Mouse (Mus musculus) left cerebral cortex, adult 6 months (tissue): ENCODE results near the gene Thap7. TPM values are rescaled to one million over a fixed set of nuclear protein-coding genes. Genes with fewer than 3 reads are reported as not detected.

ENCODE experiments used
- long read RNA-seq, 2 experiments: library from polyadenylated mRNA; unstranded; transcript quantifications; one replicate each; pipeline ENCODE4 v2.0.0; 2019 to 2020
- polyA plus RNA-seq: library from polyadenylated mRNA; unstranded; fragments of <200 nt; fragmentation: Nextera tagmentation; gene quantifications from 2 replicates; pipeline ENCODE4 v1.2.3, GENCODE M21; 2021

The Thap7 gene
- 58.8 and 69.2 TPM in 2 replicates for polyA plus RNA-seq
- long read RNA-seq, experiment 1, transcript Thap7-207 (2 exons, 849 nt) = minor isoform, 8 of 102 reads
- long read RNA-seq, experiment 1, transcript Thap7-202 (4 exons, 734 nt) = minor isoform, 17 of 102 reads
- long read RNA-seq, experiment 1, transcript Thap7-201 (5 exons, 1,248 nt) = major isoform, 35 of 102 reads
- long read RNA-seq, experiment 1, partial matches to known transcripts = 15 of 102 reads
- long read RNA-seq, experiment 1, other reads (novel, unspliced or antisense) = 16 of 102 reads
- long read RNA-seq, experiment 2, transcript Thap7-201 (5 exons, 1,248 nt) = major isoform, 16 of 55 reads
- long read RNA-seq, experiment 2, transcript Thap7-202 (4 exons, 734 nt) = minor isoform, 14 of 55 reads
- long read RNA-seq, experiment 2, transcript Thap7-207 (2 exons, 849 nt) = minor isoform, 5 of 55 reads
- long read RNA-seq, experiment 2, partial matches to known transcripts = 7 of 55 reads
- long read RNA-seq, experiment 2, other reads (novel, unspliced or antisense) = 4 of 55 reads

GRCm38 (mm10) chr16:17530640-17531288, at the start of gene Thap7:
Gene Thap7, minus strand, starts transcription at chr16:17531136.

GRCm38 (mm10) chr16:17561751-17562208, 30.8 kb upstream of the Thap7 start, which contains the start of gene P2rx6:
Gene P2rx6, plus strand, starts transcription at chr16:17561885.

GRCm38 (mm10) chr16:17561128-17561750, 30.3 kb upstream of the Thap7 start, which contains the start of gene Lrrc74b:
Gene Lrrc74b, minus strand, starts transcription at chr16:17561247.

GRCm38 (mm10) chr16:17508546-17509239, 22.2 kb downstream of the Thap7 start, which contains the start of gene Lztr1:
Gene Lztr1, plus strand, starts transcription at chr16:17508688.

GRCm38 (mm10) chr16:17489469-17490111, 41.3 kb downstream of the Thap7 start, which contains the start of gene Aifm3:
Gene Aifm3, plus strand, starts transcription at chr16:17489611.

Other genes with a start within 250 kb of the Thap7 start
- gene Serpind1, start 199.8 kb downstream of the Thap7 start, polyA plus RNA-seq = 4.2 and 4.4 TPM in 2 replicates
- gene Snap29, start 125.2 kb downstream of the Thap7 start, polyA plus RNA-seq = 6.3 and 7.3 TPM in 2 replicates
- 75.4 and 78.1 TPM in 2 replicates for gene Pi4ka, start 124.8 kb downstream of the Thap7 start, polyA plus RNA-seq
- gene Crkl, start 79.1 kb downstream of the Thap7 start, polyA plus RNA-seq = 19.6 and 24.1 TPM in 2 replicates
- gene Aifm3, start 41.5 kb downstream of the Thap7 start, polyA plus RNA-seq = 27.3 and 28.4 TPM in 2 replicates
- gene Lztr1, start 22.4 kb downstream of the Thap7 start, polyA plus RNA-seq = 92.7 and 137 TPM in 2 replicates
- 0.68 and 1.0 TPM in 2 replicates for gene Lrrc74b, start 30.1 kb upstream of the Thap7 start, polyA plus RNA-seq
- gene P2rx6, start 30.7 kb upstream of the Thap7 start, polyA plus RNA-seq = 1.1 and 1.3 TPM in 2 replicates
- 61.6 and 101 TPM in 2 replicates for gene Slc7a4, start 52.1 kb upstream of the Thap7 start, polyA plus RNA-seq
- 9.7 and 13.4 TPM in 2 replicates for gene Smpd4, start 88.2 kb upstream of the Thap7 start, polyA plus RNA-seq
- gene Ccdc74a, start 115.3 kb upstream of the Thap7 start, polyA plus RNA-seq = 9.0 and 30.9 TPM in 2 replicates
- 38.4 and 54.4 TPM in 2 replicates for gene Med15, start 201.8 kb upstream of the Thap7 start, polyA plus RNA-seq
- 75.3 and 87.1 TPM in 2 replicates for gene Klhl22, start 228.5 kb upstream of the Thap7 start, polyA plus RNA-seq